Mouse (Mus musculus): Measurements from ENCODE around the gene Rnf5.

Rnf5 gene

DNA sequence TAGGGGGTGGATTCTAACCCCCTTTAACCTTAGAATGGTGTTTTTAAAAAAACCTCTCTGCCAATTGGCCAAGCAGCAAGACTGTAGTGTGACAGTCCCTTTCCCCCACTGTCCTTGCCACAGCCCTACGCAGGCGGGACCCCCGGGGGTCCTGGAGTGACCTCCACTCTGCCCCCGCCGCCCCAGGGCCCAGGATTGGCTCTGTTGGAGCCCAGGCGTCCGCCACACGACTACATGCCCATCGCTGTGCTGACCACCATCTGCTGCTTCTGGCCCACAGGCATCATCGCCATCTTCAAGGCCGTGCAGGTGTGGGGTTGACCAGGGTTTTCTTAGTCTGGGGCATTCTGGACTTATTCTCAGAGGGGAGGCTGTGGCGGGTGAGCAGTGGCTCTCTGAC lies 28.2 kb upstream of the Rnf5 start:
- DNase-seq = peak; percentile 47

DNA sequence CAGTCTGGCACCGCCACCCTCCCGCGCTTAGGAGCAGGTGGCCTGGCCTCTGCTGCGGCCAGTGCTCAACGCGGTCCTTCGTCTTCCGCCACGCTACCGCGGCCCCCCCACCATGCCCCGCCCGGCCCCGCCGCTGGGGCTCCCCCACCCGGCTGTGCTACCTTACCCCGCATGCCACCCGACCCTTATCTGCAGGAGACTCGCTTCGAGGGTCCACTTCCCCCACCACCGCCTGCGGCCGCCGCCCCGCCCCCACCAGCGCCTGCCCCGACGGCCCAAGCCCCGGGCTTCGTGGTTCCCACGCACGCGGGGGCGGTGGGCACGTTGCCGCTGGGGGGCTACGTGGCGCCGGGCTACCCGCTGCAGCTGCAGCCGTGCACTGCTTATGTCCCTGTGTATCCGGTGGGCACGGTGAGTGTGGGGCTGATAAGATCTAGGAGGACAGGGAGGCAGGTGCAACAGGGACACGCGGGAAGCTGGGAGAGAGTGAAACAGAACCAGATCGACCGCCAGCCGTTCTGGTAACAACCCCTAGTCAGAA lies 27.3 kb upstream of the Rnf5 start:
- peak; percentile 81 for DNase-seq

DNA sequence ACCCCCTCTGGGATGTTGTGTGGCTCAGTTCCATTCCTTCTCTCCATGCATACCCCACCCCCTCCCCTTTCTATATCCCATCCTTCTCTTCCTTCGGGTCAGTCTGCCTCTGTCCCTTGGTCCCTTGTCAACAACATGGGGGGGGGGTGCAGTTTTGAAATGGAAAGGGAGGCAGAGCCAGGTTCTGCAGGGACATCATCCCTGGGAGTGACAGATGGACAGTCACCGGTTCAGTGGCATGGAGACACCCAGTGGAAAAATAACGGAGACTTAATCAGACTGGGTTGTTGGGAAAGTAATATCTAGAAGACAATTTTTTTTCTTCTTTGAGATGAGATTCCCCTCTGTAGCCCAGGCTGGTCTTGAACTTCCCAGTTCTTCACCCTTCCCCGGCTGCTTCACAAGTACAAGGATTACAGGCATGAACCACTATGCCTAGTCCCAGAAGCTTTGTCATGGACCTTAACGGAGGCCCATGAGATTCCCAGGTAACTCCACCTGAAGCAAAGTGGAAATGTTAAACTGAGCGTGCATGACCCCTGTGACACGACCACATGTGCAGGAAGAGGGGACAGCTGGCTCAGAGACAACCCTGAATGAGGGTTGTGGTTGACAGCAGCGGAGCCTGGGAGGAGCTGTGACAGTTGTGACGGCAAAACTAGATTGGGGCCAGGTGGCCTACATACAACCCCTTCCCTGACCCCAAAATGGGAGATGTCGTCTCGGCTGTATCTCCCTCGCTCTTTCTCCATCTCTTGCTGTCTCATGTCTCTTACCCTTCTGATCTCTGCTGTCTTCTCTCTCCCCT lies 26.5 kb upstream of the Rnf5 start:
- peak; percentile 87 for DNase-seq

DNA sequence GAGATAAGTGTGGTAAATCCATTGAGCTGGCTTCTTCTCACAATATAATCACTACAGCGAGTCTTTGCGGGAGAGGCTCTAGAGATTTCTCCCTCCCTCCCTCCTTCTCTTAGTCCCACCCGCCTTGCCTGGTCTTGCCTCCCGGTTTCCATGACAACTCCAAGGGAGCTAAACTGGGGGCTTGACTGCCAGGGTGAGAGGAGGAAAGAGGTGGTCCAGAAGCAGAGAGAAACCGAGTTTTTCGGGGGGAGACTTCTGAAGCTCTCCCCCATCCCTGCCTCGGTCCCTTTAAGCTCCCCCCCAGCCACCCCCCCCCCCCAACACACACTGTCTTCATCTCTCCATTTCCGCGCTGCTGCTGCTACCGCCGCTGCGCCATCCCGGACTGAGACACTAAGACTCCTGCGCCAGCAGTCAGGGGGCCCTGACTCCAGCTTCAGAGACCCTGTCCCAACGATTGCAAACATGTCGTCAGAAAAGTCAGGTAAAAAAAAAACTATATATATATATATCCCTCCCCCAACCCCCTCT lies 25.8 kb upstream of the Rnf5 start, which contains the start of gene Prrt1:
Prrt1 (plus strand) TSS at position 313 of the 531 bp plus-strand sequence.
- DNase-seq = peak; percentile 72

DNA sequence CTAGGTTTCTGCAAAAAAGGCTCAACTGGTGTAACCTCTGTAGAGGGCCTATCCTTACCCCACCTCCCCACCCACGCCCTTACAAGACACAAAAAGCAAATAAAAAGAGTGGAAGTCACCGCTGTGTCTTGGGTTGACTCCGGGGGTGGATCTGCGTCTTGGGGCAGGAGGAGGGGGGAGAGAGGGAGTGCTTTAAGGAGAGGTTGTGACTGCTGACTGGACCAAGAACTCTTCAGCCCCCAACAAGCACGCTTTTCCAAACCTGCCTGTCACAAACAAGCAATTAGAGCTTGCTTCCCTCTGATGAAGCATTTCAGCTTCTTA lies 25.1 kb upstream of the Rnf5 start:
- peak; percentile 58 for DNase-seq

DNA sequence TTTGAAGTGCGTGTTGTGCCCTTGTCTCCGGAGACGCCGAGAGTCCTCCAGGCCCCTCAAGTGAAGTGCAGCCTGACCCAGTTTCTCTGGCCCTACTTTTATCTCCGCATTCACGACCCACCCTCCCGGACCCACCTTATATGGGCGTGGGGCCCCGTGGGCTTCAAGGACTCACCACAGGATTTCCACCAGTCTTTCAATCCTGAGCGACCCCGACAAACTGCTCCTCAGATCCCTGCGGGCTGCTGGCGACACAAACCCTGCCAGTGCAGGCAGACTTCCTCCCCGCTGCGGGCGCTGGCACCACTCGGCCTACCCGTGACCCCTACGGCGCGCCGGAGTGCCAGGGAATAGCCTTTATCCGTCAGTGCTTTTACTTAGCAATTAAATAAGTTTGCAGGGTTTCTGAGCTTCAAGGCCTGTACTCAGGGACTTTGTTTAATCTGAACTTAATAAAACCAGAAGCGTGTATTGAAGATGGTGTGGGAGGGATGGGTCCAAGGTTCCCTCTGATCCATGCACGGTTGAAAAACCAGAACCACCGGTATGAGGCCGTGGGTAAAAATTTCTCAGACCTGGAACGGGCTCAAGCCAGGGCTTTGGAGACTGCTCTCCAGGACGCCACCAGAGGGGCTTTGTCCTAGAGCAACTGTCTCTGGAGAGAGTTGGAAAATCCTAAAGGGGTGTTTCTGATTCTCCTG lies 24.6 kb upstream of the Rnf5 start, which contains the start of gene Ppt2:
Ppt2 (minus strand) TSS at position 568 of the 701 bp plus-strand sequence.
- peak; percentile 76 for DNase-seq

DNA sequence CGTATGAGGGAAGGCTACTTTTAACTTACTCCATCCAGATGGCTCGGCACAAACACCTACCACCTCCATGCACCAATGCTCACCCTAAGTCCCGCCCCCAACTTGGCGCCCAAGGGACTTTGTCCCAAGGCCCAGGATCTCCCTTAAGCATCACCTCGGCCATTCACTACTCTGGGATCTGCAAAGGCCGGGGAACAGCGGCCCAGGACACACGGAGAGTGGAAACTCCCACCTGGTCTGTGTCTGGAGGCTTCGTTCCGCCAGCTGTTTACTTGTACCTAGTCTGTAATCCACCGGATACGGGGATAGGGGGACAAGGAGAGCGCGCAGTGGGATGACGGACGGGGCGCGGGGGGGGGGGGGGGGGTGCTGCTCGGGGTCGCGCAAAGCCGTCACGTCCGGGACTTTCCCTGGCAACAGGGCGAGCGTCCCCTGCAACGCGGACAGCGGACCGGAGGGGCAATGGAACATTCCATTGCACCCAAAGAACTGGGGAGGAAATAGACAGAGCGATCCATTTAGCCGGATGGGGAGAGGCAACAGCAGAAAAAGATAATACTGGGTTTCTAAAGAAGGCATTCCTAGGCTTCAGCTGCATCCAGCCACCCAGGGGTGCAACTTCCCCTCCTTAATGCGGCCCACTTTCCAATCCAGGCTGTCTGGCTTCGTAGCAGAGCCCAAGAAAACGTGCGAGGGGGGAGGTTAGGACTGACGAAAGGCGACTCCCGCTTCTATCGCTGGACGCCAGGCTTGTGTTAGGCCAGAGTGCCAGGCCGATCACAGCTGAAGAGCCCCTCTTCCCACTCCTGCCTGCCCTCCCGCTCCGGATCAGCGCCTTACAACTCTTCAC lies 23.8 kb upstream of the Rnf5 start:
- DNase-seq = peak; percentile 86

DNA sequence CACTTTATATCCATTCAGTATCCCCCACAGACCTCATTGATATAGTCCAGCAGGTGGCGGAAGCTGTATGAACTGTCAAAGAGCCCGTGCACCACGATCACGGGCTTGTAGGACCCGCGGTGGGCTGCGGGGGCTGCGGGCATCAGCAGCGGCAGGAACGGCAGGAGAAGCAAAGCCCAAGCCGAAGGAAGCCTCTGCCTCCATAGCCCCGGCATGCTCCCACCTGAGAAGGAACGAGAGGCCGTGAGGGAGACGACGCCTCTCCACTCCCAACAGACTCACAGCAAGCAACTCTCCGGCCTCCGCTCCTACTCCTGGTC lies 23.2 kb upstream of the Rnf5 start:
- DNase-seq = peak; percentile 70

DNA sequence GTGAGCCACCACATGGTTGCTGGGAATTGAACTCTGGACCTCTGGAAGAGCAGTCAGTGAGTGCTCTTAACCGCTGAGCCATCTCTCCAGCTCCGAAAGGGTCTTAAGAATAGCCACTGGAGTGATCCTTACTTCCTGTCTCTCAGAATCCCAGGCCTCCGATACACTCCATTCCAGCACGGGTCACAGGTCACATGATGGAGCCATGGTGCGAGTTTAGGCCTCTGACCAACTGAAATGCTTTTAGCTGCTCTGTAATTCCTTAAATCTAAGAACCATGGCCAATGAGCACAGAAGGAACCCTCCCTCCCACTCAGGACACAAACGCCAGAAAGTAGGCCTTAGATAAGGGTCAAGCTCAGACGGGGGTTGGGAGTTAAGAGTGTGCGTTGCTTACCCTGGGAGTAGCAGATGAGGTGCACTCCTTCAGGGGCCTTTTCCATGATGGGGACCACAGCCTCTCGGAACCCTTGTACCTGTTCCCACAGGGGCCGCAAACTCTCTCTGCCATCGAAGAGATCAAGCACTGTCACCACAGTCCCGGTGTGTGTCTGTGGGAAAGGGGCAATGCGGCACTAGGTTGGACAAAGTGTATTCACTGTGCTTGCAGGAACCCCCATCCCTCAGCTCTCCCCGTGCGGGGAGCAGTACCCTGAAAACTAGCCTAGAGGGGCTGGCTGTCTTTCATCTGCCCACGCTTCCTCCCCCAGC lies 22.7 kb upstream of the Rnf5 start:
- DNase-seq = no peak

DNA sequence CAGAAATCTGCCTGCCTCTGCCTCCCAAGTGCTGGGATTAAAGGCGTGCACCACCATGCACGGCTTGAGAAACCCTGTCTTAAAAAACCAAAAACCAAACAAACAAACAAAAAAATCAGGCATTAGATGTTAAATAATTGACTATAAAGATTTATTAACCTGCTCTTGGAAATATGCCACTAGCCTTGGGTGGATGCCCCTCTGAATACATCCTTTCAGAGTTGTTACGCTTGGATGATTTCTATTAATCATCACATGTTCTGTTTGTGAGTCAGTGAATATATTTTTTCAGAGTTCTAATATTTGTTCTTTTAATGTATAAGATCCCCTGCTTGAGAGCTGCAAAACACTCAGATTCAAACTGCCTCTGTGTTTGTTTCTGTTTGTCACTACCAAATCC lies 21.5 kb upstream of the Rnf5 start:
- DNase-seq = no peak

DNA sequence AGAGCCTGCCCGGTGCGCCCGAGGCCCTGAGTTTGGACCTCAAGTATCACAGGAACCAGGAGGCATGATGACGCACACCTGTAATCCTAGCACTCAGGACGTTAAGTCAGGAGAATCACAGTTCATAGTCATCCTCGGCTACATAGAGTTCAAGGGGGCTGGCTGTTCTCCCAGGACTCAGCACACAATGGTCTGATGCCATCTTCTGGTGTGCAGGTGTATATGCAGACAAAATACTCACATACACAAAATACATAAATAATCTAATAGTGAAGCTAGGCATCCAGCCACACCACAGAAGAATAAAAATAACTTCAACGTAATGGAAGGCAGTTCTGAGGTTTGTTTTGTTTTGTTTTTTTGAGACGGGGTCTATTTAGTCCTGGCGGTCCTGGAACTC lies 19.7 kb upstream of the Rnf5 start:
- DNase-seq = no peak

DNA sequence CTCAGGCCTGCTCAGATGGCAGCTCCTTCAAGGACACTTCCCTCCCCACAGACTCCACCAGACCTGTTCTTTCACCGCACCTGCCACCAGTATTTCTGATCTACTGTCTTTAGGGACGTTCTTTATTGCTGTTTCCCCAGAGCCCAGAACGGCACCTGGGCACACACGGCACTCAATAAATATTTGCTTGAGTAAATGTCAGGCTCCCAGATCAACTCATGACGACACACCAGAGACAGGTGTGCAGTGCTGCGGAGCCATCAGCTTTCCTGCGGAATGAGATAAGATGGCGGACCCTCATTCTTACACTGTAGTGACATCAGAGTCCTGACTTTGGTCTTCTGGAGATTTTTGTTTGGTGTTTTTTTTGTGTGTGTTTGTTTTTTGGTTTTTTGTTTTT lies 17.5 kb upstream of the Rnf5 start:
- no peak for DNase-seq

DNA sequence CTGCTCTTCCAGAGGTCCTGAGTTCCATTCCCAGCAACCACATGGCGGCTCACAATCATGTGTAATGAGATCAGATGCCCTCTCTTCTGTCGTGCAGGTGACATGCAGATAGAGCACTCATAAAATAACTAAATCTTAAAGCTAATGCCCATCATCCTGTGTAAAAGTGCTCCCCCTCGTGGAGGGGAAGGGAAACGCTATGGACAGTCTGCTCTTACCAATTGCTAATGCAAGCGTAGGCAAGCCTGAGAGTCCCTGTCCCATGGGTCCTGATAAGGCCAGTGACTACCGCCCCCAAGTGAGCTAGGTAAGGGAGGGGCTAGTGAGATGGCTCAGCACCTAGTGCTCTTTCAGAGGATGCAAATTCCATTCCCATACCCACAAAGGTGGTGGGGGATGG lies 15.5 kb upstream of the Rnf5 start:
- DNase-seq = peak; percentile 87

DNA sequence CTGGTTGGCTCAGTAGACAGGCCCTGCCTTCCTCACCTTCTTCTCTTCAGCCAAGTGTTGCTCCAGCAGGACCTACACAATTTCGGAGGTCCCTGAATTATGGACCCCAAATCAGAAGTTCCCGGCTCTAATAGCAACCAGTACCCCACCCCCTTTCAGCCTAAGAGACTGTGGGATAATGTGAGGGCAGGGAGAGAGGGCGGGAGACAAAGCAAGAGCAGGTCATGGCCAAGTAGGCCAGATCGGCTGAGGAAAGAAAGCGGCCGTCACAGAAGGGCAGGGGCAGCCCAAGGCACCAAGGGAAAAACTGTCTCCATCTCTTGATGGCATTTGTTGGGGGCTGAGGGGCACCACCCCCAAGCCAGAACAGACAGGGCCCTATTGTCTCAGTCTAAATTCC lies 12.4 kb upstream of the Rnf5 start, which contains the start of gene Egfl8:
Egfl8 (minus strand) TSS at position 101 of the 400 bp plus-strand sequence.
- DNase-seq = no peak

DNA sequence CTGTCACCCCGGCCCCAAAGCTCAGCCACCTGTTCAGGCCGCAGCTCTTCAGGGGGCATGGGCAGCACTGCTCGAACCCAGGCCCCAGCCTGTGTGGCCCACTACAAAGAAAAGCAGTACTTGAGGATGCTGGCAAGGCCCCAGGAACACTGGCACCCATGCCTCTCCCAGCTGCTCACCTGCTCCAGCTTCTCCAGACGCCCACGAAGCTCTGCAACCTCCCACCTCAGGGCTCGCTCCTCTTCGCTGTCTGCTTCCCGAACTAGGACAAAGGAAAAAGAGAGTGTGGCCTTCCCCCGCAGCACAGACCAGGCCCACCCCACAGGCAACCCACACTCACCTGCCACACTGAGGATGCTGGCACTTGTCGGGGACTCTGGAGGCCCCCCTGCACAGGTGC lies 10.3 kb upstream of the Rnf5 start:
- no peak for DNase-seq

DNA sequence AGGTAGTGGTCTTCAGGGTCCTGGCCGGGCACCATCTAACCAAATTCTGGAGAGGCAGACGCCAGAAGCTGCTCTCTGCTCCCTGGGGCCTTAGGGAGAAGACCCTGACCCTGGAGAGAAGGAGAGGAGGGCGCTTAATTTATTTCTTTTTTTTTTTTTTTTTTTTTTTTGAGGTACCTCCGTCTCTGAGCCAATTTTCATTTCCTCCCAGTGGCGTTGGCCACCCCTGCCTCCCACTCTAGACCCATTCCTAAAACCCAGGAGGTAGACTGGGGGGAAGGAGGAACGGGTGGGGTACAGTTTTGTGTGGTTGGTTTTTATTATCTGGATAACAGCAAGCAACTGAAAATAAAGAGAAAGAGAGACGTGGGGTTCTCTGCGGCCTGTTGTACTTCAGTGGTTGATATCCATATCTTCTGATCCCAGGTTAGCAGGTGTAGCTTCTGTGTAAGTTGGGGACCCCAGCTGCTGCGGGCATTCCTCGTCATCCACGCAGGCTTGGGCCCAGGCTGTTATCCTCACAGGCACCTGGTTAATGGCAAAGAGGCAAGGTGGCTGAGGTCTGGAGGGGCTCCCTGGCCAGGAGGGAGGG lies 9.7 kb upstream of the Rnf5 start:
- no peak for DNase-seq

DNA sequence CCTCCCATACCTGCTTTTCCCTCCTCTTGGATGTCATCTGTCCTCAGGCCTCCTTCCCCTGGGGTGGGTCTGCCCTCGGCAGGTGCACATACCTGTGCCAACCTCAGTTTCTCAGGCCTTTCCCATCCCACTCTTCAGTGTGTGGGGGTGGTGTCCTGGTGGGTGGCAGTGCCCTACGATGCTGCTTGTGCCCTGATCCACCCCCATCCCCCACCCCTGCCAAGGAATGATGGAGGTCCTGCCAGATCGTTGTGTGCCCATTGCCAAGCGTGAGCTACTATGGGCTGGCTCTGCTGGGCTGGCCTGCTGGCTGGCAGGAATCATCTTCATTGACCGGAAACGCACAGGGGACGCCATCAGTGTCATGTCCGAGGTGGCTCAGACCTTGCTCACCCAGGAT lies 7.6 kb upstream of the Rnf5 start:
- DNase-seq = no peak

DNA sequence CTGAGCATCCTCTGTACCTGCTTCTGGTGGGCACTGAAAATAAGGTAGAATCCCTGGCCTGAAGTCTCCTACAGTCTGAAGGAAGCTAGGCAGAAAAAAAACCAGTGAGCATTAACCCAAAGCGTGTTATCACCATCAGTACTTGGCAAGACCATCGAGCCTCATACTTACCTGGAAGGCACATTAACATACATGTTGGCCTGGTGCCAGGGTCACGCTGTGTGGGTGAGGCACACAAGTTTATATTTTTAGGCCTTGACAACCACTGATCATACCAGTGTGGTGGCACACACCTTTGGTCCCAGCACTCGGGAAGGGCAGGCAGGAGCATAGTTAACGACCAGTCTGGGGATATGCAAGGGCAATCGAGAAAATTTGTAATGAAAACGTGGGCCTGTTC lies 4.5 kb upstream of the Rnf5 start:
- no peak for DNase-seq

DNA sequence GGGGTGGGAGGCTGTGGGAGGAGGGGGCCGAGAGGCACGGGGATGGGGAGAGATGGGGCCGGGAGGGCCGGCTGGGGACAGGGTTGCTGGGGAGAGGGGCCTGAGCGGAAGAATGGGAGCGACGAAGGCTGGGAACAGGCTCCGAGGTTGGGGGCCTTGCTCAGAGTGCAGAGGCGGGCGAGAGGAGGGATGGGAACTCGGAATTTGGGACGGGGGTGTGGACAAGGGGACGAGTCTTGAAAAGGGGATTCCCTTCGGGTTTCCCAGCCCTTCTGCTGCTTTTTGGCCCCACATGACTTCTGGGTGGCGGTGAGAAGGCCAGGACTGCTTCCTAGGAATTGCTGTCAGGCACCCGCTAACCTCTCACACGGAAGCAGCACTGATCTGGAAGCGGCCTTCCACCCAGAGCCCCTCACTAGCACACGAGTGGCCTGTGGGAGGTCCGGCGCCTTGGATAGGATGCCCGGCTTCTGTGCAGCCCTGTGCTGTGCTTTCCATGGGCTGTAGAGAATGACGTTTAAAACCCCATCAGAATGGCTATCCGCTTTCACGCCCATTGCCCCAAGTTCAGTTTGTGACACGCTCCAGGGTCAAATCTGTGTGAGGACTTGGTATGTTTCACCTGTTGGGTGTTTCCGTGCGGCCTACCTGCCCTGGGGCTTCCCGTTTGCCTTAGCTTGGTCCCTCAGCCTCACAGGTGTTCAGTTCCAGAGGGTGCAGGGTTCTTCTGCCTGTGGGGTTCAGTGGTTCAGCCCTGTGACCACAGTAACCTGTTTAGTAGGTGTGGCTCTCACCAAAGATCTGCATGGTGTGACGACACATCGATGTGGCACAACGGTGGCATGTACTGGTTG lies 2.9 kb upstream of the Rnf5 start:
- DNase-seq = no peak

DNA sequence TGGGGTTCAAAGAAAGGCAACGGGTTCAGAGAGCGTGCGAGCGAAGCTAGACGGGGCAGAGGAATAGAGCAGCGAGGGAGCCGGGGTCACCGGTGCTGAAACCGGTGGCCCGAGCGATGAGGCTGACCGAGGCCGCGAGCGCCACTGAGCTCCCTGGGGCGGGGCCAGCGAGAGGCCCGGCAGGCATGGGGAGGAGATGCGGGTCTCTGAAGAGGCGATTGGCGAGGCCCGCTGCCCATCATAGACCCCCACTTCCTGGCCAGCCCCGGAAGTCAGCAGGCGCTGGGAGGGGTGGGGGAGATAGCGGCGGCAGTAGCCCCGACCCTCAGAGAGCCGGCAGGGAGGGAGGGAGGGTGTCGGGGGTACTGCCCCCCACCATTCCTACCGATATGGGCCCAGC lies 2.1 kb upstream of the Rnf5 start:
- DNase-seq = peak; percentile 97

All from thymus, postnatal 14 days (tissue).